Mouse (Mus musculus) neutrophil, adult 5-6 weeks (primary cell): ENCODE results near the gene Gm42674. TPM values are rescaled to one million over a fixed set of nuclear protein-coding genes. Genes with fewer than 3 reads are reported as not detected.

Experiments used
- ATAC-seq: fragments of 151-379, 151-347 bp; 2 replicates; pipeline ENCODE4 v1.8.0; 2017; ENCODE audit warnings: mild to moderate bottlenecking, moderate TSS enrichment; ENCODE audit not compliant: insufficient number of reproducible peaks, poor library complexity, low FRiP score, severe bottlenecking; ENCODE audit errors: extremely low read depth
- total RNA-seq: library from RNA; stranded (forward); fragments of 200-1000 nt; gene quantifications from 2 replicates; pipeline ENCODE4 v1.2.3, GENCODE M21; 2017

Gm42674 gene
- total RNA-seq, 1 experiment from 2014 or later = not detected

DNA sequence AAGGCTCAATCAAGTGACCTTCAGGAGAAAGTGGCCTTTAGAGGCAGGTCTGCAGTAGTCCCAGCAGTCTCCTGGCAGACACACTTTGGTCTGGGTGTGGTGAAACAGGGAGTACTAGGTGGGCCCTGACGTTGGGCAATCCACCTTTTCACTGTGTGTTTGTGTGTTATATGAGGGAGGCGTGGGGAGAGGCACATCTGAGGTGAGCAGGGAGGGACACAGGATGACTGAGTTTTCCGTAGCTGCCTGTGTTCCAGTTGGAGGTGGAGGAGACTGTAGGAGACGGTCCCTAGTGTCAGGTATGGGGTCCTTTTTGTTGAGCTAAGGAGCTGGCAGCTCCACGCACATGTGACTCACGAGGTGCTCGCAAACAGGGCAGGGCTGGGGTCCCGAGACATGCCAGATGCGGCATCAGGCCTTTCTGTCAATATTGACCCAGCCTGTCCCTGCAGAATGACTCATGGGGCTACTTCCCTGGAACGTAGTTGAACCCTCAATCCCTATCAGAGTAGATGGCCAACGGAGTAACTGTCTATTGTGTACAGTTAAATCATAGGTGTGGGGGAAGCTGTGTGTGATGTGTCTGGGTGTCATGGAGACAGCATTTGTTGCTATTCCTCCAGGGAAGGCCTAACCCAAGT is 13.0 kb downstream of the Gm42674 start:
- ATAC-seq = no peak

- peak; percentile 72 for ATAC-seq
These were observed 13.7 kb downstream of the Gm42674 start for GRCm38 (mm10) chr3:90615415-90615814.

- no peak for ATAC-seq
These were observed 14.2 kb downstream of the Gm42674 start for GRCm38 (mm10) chr3:90615911-90616310.

- peak; percentile 25; the same call in 1 of the 2 replicates for ATAC-seq
These were observed 15.9 kb downstream of the Gm42674 start for GRCm38 (mm10) chr3:90617586-90617985.

GRCm38 (mm10) chr3:90621552-90621951 is 19.8 kb downstream of the Gm42674 start:
- no peak for ATAC-seq

GRCm38 (mm10) chr3:90623435-90624071 is 21.8 kb downstream of the Gm42674 start:
- ATAC-seq = no peak

DNA sequence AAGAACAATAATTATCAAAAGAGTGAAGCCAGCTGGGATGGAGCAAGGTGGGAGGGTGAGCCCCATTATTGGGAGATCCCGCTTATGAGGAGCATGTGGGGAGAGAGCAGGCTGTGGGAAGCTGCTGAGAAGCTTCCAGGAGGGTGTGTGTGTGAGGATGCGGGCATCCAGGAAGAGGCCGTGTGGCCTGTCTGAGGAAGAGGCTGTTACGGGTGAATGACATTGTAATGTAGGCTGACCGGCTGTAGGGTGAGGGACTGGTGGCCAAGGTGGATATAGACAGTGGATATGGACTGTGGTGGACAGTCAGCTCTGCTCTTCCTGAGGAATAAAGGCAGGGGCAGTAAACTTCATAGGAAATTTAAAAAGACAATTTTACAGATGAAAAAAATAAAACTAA is 23.8 kb downstream of the Gm42674 start:
- ATAC-seq = no peak

DNA sequence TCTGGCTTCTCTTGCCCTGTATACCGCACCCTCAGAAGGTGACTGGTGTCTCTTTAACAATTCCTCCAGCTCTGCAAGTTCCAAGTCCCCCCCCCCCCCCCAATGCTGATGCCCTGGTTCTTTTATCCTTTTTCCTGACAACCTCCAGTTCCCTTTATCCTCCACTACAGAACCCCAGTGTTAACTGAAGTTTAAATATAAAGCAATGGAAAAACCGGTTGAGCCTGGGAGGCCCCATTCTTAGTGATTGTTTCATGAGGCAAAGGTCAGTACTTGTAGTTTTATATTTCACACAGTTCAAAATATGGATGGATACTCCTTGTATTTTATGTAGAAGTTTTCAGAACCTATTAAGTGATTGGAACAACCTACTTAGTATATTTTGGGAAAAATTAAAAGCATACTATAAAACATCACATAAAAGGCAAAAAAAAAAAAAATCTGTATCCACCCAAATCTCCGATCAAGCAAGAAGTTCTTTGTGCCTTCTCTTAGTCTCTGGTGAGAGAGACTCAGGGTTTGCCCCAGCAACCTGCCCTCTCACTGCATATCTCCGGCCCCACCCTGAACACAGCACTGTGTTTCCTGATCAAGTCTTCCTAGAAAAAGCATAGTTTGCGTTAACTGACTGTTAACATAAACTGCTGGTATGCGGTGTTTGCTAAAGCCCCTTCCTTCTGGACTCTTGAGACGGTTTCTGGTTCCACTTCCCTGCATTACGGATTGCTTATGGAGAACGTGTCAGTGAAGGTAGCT is 24.7 kb downstream of the Gm42674 start:
- ATAC-seq = no peak

DNA sequence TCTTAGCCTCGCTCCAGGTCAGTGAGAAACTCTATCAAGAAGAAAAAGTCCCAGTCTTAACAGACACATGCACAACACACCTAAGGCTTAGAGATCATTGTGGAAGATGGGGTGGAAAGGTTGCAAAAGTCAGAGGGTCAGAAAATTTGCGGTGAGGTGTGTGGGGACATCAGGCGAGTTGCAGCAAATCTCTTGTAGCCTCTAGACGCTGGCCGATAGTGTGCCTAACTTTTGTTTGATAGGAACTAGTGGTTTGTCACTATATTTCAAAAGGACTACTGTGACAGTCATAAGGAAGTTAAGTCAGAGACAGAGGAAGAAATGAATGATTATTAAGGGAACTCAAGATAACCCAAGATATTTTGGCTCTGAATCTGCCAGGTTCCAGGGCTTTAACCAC is 25.7 kb downstream of the Gm42674 start:
- ATAC-seq = no peak

DNA sequence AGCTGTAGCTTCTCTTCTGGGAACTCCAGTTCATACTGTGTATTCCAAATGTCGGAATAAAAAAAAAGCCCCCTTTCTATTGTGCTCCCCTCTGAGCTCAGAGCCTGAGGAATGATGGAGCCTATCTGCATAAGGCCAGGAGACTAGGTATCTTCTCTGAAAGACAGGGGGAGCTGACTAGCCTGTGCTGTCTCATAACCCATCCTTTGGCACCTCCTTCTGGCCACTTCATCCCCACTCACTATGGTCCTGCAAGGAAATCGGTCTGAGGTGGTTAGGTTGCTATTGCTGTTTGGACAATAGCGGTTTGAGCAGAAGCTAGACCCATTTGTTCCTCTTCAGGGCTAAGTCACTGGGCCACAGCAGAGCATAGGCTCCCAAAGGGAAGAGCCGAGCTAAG is 26.1 kb downstream of the Gm42674 start:
- 0 out of 2 replicates have a peak, but pooled peaks have one; percentile 29 for ATAC-seq

- no peak for ATAC-seq
These were observed 27.6 kb downstream of the Gm42674 start for GRCm38 (mm10) chr3:90629298-90629697.

- ATAC-seq = no peak
These were observed 30.3 kb downstream of the Gm42674 start for GRCm38 (mm10) chr3:90631984-90632383.

- no peak for ATAC-seq
These were observed 37.0 kb downstream of the Gm42674 start for GRCm38 (mm10) chr3:90638511-90639275.

- peak; percentile 52; the same call in 1 of the 2 replicates for ATAC-seq
These were observed 37.9 kb downstream of the Gm42674 start for GRCm38 (mm10) chr3:90639511-90640154.

DNA sequence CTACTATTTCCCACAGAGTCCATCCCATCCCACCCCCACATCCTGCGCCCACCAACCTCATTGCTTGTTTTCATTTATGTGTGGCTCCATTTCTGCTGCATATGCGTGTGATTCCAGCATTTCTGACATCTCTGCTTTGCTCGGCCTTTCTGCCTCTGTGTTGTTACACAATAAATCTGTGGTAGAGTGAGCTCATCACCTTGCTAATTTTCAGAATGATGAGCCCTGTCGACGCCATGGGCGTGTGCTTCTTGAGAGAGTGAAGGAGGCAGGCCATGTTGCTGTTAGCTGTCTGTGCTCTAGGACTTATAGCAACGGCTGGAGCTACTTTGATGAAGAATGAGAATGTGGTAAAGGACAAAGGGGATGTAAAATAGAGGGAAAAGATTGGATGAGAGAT is 39.3 kb downstream of the Gm42674 start:
- no peak for ATAC-seq

DNA sequence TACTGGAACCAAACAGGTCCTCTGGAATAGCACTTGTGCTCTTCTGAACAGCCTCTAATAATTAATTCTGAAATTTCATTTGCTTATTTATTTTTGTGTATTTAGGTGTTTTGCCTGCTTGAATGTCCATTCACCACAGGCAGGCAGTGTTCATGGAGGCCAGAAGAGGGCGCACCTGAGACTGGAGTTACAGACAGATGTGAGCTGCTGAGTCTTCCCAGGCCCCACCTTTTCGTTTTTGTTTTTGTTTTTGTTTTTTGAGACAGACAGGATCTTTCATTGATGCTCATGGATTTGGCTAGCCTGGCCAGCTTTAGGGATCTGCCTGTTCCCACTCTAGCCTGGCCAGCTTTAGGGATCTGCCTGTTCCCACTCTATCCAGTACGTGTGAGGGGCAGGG is 42.5 kb downstream of the Gm42674 start:
- no peak for ATAC-seq

DNA sequence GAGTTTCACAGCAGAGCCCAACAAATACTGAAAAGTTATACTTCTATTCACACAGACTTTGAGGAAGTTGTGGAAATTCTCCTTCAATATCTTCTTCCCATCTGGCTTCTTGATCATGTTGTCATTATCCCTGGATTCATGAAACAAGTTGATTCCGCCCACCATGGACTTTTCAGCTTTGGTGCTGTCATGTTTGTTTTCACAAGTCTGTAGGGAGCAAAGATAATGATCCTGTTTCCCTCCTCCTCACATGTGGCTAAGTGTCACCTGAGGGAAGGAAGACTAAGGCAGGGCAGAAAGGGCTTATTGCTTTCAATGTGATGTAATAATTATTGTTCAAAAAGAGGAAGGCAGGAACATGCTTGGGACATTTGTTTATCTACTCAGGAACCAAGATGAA is 45.6 kb downstream of the Gm42674 start:
- no peak for ATAC-seq

- no peak for ATAC-seq
These were observed 47.3 kb downstream of the Gm42674 start for GRCm38 (mm10) chr3:90648981-90649380.

- ATAC-seq = no peak
These were observed 48.1 kb downstream of the Gm42674 start for GRCm38 (mm10) chr3:90649832-90650231.
